Mouse (Mus musculus) ES-E14 (cell line): ENCODE results near the gene Zbtb7b. TPM values are rescaled to one million over a fixed set of nuclear protein-coding genes. Genes with fewer than 3 reads are reported as not detected.

Source experiments
- DNase-seq: peaks from one replicate; pipeline ENCODE4 v3.0.0-alpha.2; 2013; ENCODE audit warnings: low read depth, low spot score
- H3K27ac ChIP-seq: 2 replicates; pipeline ENCODE4 v1.5.1; 2012; ENCODE audit warnings: low read depth, mild to moderate bottlenecking, low read length, moderate library complexity, mixed read lengths; ENCODE audit not compliant: poor library complexity, insufficient read depth, severe bottlenecking
- H3K36me3 ChIP-seq: 2 replicates; pipeline ENCODE4 v1.6.1; 2012; ENCODE audit warnings: mild to moderate bottlenecking, low read length, moderate library complexity, mixed read lengths; ENCODE audit not compliant: control insufficient read depth, poor library complexity, insufficient read depth, severe bottlenecking
- H3K4me1 ChIP-seq, 2 experiments: fragments of 150-350 bp in 1 of 2; sonication (generic) in 1 of 2; 2 replicates each; pipeline ENCODE4 v1.6.1; 2012; ENCODE audit warnings: low read length in 2 of 2, mild to moderate bottlenecking in 1 of 2, mixed read lengths in 1 of 2; ENCODE audit not compliant: control insufficient read depth in 2 of 2, insufficient read depth in 2 of 2, poor library complexity in 1 of 2
- H3K4me3 ChIP-seq, 2 experiments: fragments of 150-350 bp in 1 of 2; sonication (generic) in 1 of 2; 2 replicates each; pipeline ENCODE4 v1.5.1; 2012; ENCODE audit warnings: low read length in 2 of 2, low read depth in 1 of 2, mild to moderate bottlenecking in 1 of 2, mixed read lengths in 1 of 2; ENCODE audit not compliant: insufficient read depth in 1 of 2, poor library complexity in 1 of 2, severe bottlenecking in 1 of 2
- H3K9ac ChIP-seq: 2 replicates; pipeline ENCODE4 v1.6.1; 2012; ENCODE audit warnings: low read depth, mild to moderate bottlenecking, low read length, mixed read lengths; ENCODE audit not compliant: poor library complexity, insufficient read depth, severe bottlenecking
- H3K9me3 ChIP-seq: fragments of 150-350 bp; sonication (generic); 2 replicates; pipeline ENCODE4 v1.6.1; 2012; ENCODE audit warnings: low read depth, mild to moderate bottlenecking, low read length; ENCODE audit not compliant: control insufficient read depth, insufficient read depth
- CHD2 ChIP-seq: IDR thresholded peaks from 2 replicates; pipeline ENCODE4 v1.6.1; 2014; ENCODE audit warnings: mild to moderate bottlenecking, low read depth, low read length, inconsistent platforms
- HCFC1 ChIP-seq: IDR thresholded peaks from 2 replicates; pipeline ENCODE4 v1.6.1; 2012; ENCODE audit warnings: low read length, inconsistent platforms, borderline replicate concordance; ENCODE audit not compliant: insufficient read depth
- MAFK ChIP-seq: IDR thresholded peaks from 2 replicates; pipeline ENCODE4 v1.6.1; 2014; ENCODE audit warnings: mild to moderate bottlenecking, low read depth, low read length, inconsistent platforms; ENCODE audit not compliant: insufficient read depth
- ZC3H11A ChIP-seq: IDR thresholded peaks from 2 replicates; pipeline ENCODE4 v1.6.1; 2012; ENCODE audit warnings: low read depth, mild to moderate bottlenecking, inconsistent platforms, low read length, borderline replicate concordance
- ZNF384 ChIP-seq: IDR thresholded peaks from 2 replicates; pipeline ENCODE4 v1.6.1; 2012; ENCODE audit warnings: low read depth, low read length, inconsistent platforms
- in situ Hi-C, 2 experiments: fragments of 600-800 bp; cut with MboI; formaldehyde crosslinking; loops; one replicate each; pipeline ENCODE4 v1.15.1; 2025; ENCODE audit warnings: low sequenced_read_pairs in 2 of 2, inconsistent platforms in 1 of 2; ENCODE audit not compliant: unreplicated experiment in 2 of 2
- total RNA-seq: library from RNA; depleted of rRNA; stranded (reverse); fragments of 300-350 nt; gene quantifications from 2 replicates; pipeline ENCODE4 v1.2.3, GENCODE M21; 2012

Gene Zbtb7b
- total RNA-seq, 1 experiment: 13.0 TPM

GRCm38 (mm10) chr3:89364631-89365030 lies 29.9 kb downstream of the Zbtb7b start:
- Histone ChIP-seq H3K27ac (no peak overlapping the region), H3K9me3 (no peaks in the 10 kb centered on the region), H3K9ac (no peak overlapping the region), H3K4me1 (peaks cover 0 to under 1% of the 10 kb centered on the region in 2 experiments; a peak in 1 of 4 replicates), H3K36me3 (no peaks in the 10 kb centered on the region), H3K4me3 (no peak overlapping the region)
- no peak for DNase-seq
- in situ Hi-C loops: no loop called here
- TF ChIP-seq ZNF384 (no peak), HCFC1 (no peak), CHD2 (no peak), MAFK (no peak), ZC3H11A (no peak)

GRCm38 (mm10) chr3:89361675-89362074 lies 32.9 kb downstream of the Zbtb7b start, which contains the start of gene Dcst2:
Gene Dcst2 (plus strand): TSS chr3:89361975.
- in situ Hi-C loops: no loop called here
- Histone ChIP-seq H3K27ac (no peak within 1 kb of the TSS), H3K4me1 (peaks cover 0 to 4% of the 10 kb centered on the region in 2 experiments; a peak in 1 of 4 replicates), H3K36me3 (no peaks in the 10 kb centered on the region), H3K9me3 (no peaks in the 10 kb centered on the region), H3K9ac (no peak within 1 kb of the TSS), H3K4me3 (no peak within 1 kb of the TSS)
- TF ChIP-seq ZC3H11A: no peak
- no peak for TF ChIP-seq MAFK
- no peak for TF ChIP-seq CHD2
- DNase-seq: no peak

GRCm38 (mm10) chr3:89360237-89360636 lies 34.3 kb downstream of the Zbtb7b start:
- Histone ChIP-seq H3K36me3 (no peaks in the 10 kb centered on the region), H3K4me3 (no peak overlapping the region), H3K27ac (no peak overlapping the region), H3K9ac (no peak overlapping the region), H3K9me3 (no peaks in the 10 kb centered on the region), H3K4me1 (peaks cover 0 to 7% of the 10 kb centered on the region in 2 experiments; a peak in 1 of 4 replicates)
- DNase-seq: no peak
- in situ Hi-C loops: no loop called here
- TF ChIP-seq HCFC1: no peak

GRCm38 (mm10) chr3:89359630-89360029 lies 34.9 kb downstream of the Zbtb7b start:
- Histone ChIP-seq H3K27ac (no peak overlapping the region), H3K4me1 (peaks cover 0 to 10% of the 10 kb centered on the region in 2 experiments; a peak in 1 of 4 replicates), H3K36me3 (no peaks in the 10 kb centered on the region), H3K4me3 (no peak overlapping the region), H3K9me3 (no peaks in the 10 kb centered on the region), H3K9ac (no peak overlapping the region)
- no peak for TF ChIP-seq ZC3H11A
- TF ChIP-seq MAFK: no peak
- TF ChIP-seq HCFC1: no peak
- no peak for TF ChIP-seq CHD2
- no peak for TF ChIP-seq ZNF384
- in situ Hi-C loops: no loop called here
- DNase-seq: no peak

- Histone ChIP-seq H3K4me1 (peaks cover 0 to 10% of the 10 kb centered on the region in 2 experiments; a peak in 1 of 4 replicates), H3K27ac (no peak overlapping the region)
- in situ Hi-C loops: no loop called here
These were observed 38.5 kb downstream of the Zbtb7b start for GRCm38 (mm10) chr3:89356029-89356428.

More at GRCm38 (mm10) chr3:89356029-89356428, 38.5 kb downstream of the Zbtb7b start:
- TF ChIP-seq CHD2 (no peak), ZNF384 (no peak), MAFK (no peak), HCFC1 (no peak), ZC3H11A (no peak)
- Histone ChIP-seq H3K36me3 (no peaks in the 10 kb centered on the region), H3K9ac (no peak overlapping the region), H3K4me3 (no peak overlapping the region), H3K9me3 (no peaks in the 10 kb centered on the region)
- no peak for DNase-seq
